Mouse (Mus musculus) limb, embryonic 10.5 days (tissue): ENCODE results near the gene Lat2. TPM values are rescaled to one million over a fixed set of nuclear protein-coding genes. Genes with fewer than 3 reads are reported as not detected.
A peak's percentile ranks its signal among the peaks of the same experiment; 100 is the strongest.

Experiments used
- DNase-seq: peaks from one replicate; pipeline ENCODE4 v3.0.0-alpha.2; 2017; ENCODE audit warnings: low spot score
- H3K27ac ChIP-seq: fragments of 300-500 bp; sonication (generic); 2 replicates; pipeline ENCODE4 v1.5.1; 2016; ENCODE audit warnings: mild to moderate bottlenecking
- H3K27me3 ChIP-seq: fragments of 300-500 bp; sonication (generic); 2 replicates; pipeline ENCODE4 v1.6.1; 2016; ENCODE audit warnings: low read depth, mild to moderate bottlenecking; ENCODE audit not compliant: poor library complexity, severe bottlenecking
- H3K36me3 ChIP-seq: fragments of 300-500 bp; sonication (generic); 2 replicates; pipeline ENCODE4 v1.6.1; 2016; ENCODE audit warnings: mild to moderate bottlenecking, moderate library complexity
- H3K4me1 ChIP-seq: fragments of 300-500 bp; sonication (generic); 2 replicates; pipeline ENCODE4 v1.6.1; 2016
- H3K4me3 ChIP-seq: fragments of 300-500 bp; sonication (generic); 2 replicates; pipeline ENCODE4 v1.5.1; 2016; ENCODE audit warnings: mild to moderate bottlenecking, moderate library complexity
- H3K9me3 ChIP-seq: fragments of 300-500 bp; sonication (generic); replicated peaks from 2 replicates; pipeline ENCODE4 v1.6.1; 2016; ENCODE audit warnings: mild to moderate bottlenecking
- WGBS: fragments of 180-500 bp; shearing (Covaris S2); methylation state at CpG from one replicate; pipeline ENCODE4 v1.1.7; 2016; 5-methylcytosine and 5-hydroxymethylcytosine counted together
- polyA plus RNA-seq: library from polyadenylated mRNA; unstranded; fragments of >200 nt; fragmentation: Nextera tagmentation; extraction: Ambion mirVana; gene quantifications from 2 replicates; pipeline ENCODE4 v1.2.1, GENCODE M21; 2016

The Lat2 gene
- polyA plus RNA-seq, 1 experiment from 2014 or later: 4.5 TPM

- H3K27ac ChIP-seq: no peak overlapping the region
- WGBS: 77% methylated on average over 2 of the region's 2 CpGs
- H3K9me3 ChIP-seq: no peaks in the 10 kb centered on the region
- DNase-seq: no peak
- H3K36me3 ChIP-seq: peaks cover 96% of the 10 kb centered on the region
- H3K27me3 ChIP-seq: no peaks in the 10 kb centered on the region
- H3K4me3 ChIP-seq: no peak overlapping the region
- H3K4me1 ChIP-seq: peaks cover 4% of the 10 kb centered on the region; the same call in 1 of the 2 replicates
Measured at GRCm38 (mm10) chr5:134632841-134633240, 18.0 kb upstream of the Lat2 start.

GRCm38 (mm10) chr5:134630835-134631234 is 16.0 kb upstream of the Lat2 start:
- Histone ChIP-seq H3K36me3 (peaks cover 98% of the 10 kb centered on the region), H3K27me3 (no peaks in the 10 kb centered on the region)

GRCm38 (mm10) chr5:134629508-134629907 is 14.7 kb upstream of the Lat2 start:
- H3K9me3 ChIP-seq: no peaks in the 10 kb centered on the region
- DNase-seq: no peak
- H3K4me3 ChIP-seq: no peak overlapping the region
- peaks cover 99% of the 10 kb centered on the region for H3K36me3 ChIP-seq
- H3K27ac ChIP-seq: no peak overlapping the region
- no peaks in the 10 kb centered on the region for H3K27me3 ChIP-seq
- 78% methylated on average over 4 of the region's 4 CpGs for WGBS
- no peaks in the 10 kb centered on the region for H3K4me1 ChIP-seq

More at GRCm38 (mm10) chr5:134630835-134631234, 16.0 kb upstream of the Lat2 start:
- Histone ChIP-seq H3K4me1 (no peaks in the 10 kb centered on the region), H3K9me3 (no peaks in the 10 kb centered on the region), H3K27ac (no peak overlapping the region), H3K4me3 (no peak overlapping the region)
- no peak for DNase-seq

- Histone ChIP-seq H3K9me3 (no peaks in the 10 kb centered on the region), H3K4me1 (no peaks in the 10 kb centered on the region), H3K27me3 (no peaks in the 10 kb centered on the region), H3K36me3 (peaks cover 100% of the 10 kb centered on the region), H3K27ac (no peak overlapping the region), H3K4me3 (no peak overlapping the region)
- no peak for DNase-seq
- WGBS: 90% methylated on average over 2 of the region's 2 CpGs
Measured at GRCm38 (mm10) chr5:134622069-134622468, 7.2 kb upstream of the Lat2 start.

GRCm38 (mm10) chr5:134621099-134621640 is 6.3 kb upstream of the Lat2 start:
- 93% methylated on average over 16 of the region's 16 CpGs for WGBS

GRCm38 (mm10) chr5:134620457-134620856 is 5.6 kb upstream of the Lat2 start:
- H3K9me3 ChIP-seq: no peaks in the 10 kb centered on the region
- H3K27ac ChIP-seq: no peak overlapping the region
- DNase-seq: no peak
- no peak overlapping the region for H3K4me3 ChIP-seq
- H3K36me3 ChIP-seq: peaks cover 99% of the 10 kb centered on the region
- WGBS: 96% methylated on average over 9 of the region's 9 CpGs
- no peaks in the 10 kb centered on the region for H3K27me3 ChIP-seq
- no peaks in the 10 kb centered on the region for H3K4me1 ChIP-seq

More at GRCm38 (mm10) chr5:134621099-134621640, 6.3 kb upstream of the Lat2 start:
- no peaks in the 10 kb centered on the region for H3K4me1 ChIP-seq
- H3K9me3 ChIP-seq: no peaks in the 10 kb centered on the region
- DNase-seq: no peak
- H3K4me3 ChIP-seq: no peak overlapping the region
- H3K36me3 ChIP-seq: peaks cover 99% of the 10 kb centered on the region
- no peak overlapping the region for H3K27ac ChIP-seq
- no peaks in the 10 kb centered on the region for H3K27me3 ChIP-seq

GRCm38 (mm10) chr5:134617071-134617470 is 2.2 kb upstream of the Lat2 start:
- no peaks in the 10 kb centered on the region for H3K27me3 ChIP-seq
- peak; percentile 64 for DNase-seq
- no peaks in the 10 kb centered on the region for H3K9me3 ChIP-seq
- peaks cover 5% of the 10 kb centered on the region; the same call in 1 of the 2 replicates for H3K4me1 ChIP-seq
- H3K4me3 ChIP-seq: no peak overlapping the region
- 62% methylated on average over 3 of the region's 3 CpGs for WGBS
- H3K36me3 ChIP-seq: peaks cover 77% of the 10 kb centered on the region
- H3K27ac ChIP-seq: no peak overlapping the region

- WGBS: 86% methylated on average over 4 of the region's 4 CpGs
- DNase-seq: no peak
- peaks cover 67% of the 10 kb centered on the region for H3K36me3 ChIP-seq
- H3K9me3 ChIP-seq: no peaks in the 10 kb centered on the region
- H3K27me3 ChIP-seq: no peaks in the 10 kb centered on the region
- no peak overlapping the region for H3K27ac ChIP-seq
- H3K4me3 ChIP-seq: no peak overlapping the region
- peaks cover 11% of the 10 kb centered on the region; the same call in 1 of the 2 replicates for H3K4me1 ChIP-seq
Measured at GRCm38 (mm10) chr5:134615780-134616179, 955 bp upstream of the Lat2 start.

- Histone ChIP-seq H3K27me3 (no peaks in the 10 kb centered on the region), H3K4me1 (peaks cover 11% of the 10 kb centered on the region; the same call in 1 of the 2 replicates), H3K4me3 (no peak overlapping the region), H3K36me3 (peaks cover 63% of the 10 kb centered on the region), H3K27ac (no peak overlapping the region), H3K9me3 (no peaks in the 10 kb centered on the region)
- no peak for DNase-seq
- 89% methylated on average over 8 of the region's 8 CpGs for WGBS
Measured at GRCm38 (mm10) chr5:134615380-134615779, 555 bp upstream of the Lat2 start.

- H3K9me3 ChIP-seq: no peaks in the 10 kb centered on the region
- DNase-seq: no peak
- H3K4me1 ChIP-seq: peaks cover 11% of the 10 kb centered on the region; the same call in 1 of the 2 replicates
- H3K27me3 ChIP-seq: no peaks in the 10 kb centered on the region
- no peak overlapping the region for H3K27ac ChIP-seq
- H3K36me3 ChIP-seq: peaks cover 52% of the 10 kb centered on the region
- WGBS: 92% methylated on average over 8 of the region's 8 CpGs
- no peak overlapping the region for H3K4me3 ChIP-seq
Measured at GRCm38 (mm10) chr5:134614296-134614695, 529 bp downstream of the Lat2 start.

GRCm38 (mm10) chr5:134613727-134614126 is 1.1 kb downstream of the Lat2 start:
- no peak for DNase-seq
- Histone ChIP-seq H3K4me1 (peaks cover 11% of the 10 kb centered on the region; the same call in 1 of the 2 replicates), H3K4me3 (no peak overlapping the region), H3K27me3 (no peaks in the 10 kb centered on the region), H3K9me3 (no peaks in the 10 kb centered on the region), H3K27ac (no peak overlapping the region), H3K36me3 (peaks cover 46% of the 10 kb centered on the region)
- WGBS: 88% methylated on average over 9 of the region's 9 CpGs

GRCm38 (mm10) chr5:134611810-134612521 is 2.9 kb downstream of the Lat2 start:
- Histone ChIP-seq H3K36me3 (peaks cover 29% of the 10 kb centered on the region), H3K27me3 (no peaks in the 10 kb centered on the region), H3K4me3 (no peak overlapping the region), H3K9me3 (no peaks in the 10 kb centered on the region), H3K4me1 (peaks cover 11% of the 10 kb centered on the region; the same call in 1 of the 2 replicates), H3K27ac (no peak overlapping the region)
- 66% methylated on average over 8 of the region's 8 CpGs for whole genome bisulfite sequencing
- no peak for DNase-seq

- Histone ChIP-seq H3K4me3 (no peak overlapping the region), H3K9me3 (no peaks in the 10 kb centered on the region), H3K27ac (no peak overlapping the region), H3K27me3 (no peaks in the 10 kb centered on the region), H3K36me3 (peaks cover 14% of the 10 kb centered on the region), H3K4me1 (peaks cover 11% of the 10 kb centered on the region; the same call in 1 of the 2 replicates)
- no peak for DNase-seq
- WGBS: 83% methylated on average over 12 of the region's 12 CpGs
Measured at GRCm38 (mm10) chr5:134609916-134610643, 4.7 kb downstream of the Lat2 start.
